Mouse (Mus musculus): Measurements from ENCODE around the gene Cux2.

Cux2 gene

DNA sequence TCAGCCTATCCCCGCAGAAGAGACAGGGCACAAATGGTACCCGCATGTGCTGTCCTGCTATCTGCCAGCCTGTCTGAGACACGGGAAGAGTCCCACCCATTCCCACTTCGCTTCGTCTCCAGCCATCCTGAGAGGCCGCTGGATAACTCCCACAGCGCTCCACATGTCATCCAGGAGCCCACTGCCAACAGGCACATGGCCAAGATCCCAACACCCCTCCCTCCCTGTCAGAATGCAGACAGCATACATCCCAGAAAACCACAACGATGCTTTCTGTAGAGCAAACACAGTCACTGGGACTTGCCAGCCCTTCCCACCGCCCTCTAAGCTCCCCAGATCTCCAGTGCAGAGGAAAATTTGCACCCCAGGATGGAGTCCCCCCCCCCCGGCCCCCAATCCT lies 90.2 kb downstream of the Cux2 start:
- DNase-seq = no peak

DNA sequence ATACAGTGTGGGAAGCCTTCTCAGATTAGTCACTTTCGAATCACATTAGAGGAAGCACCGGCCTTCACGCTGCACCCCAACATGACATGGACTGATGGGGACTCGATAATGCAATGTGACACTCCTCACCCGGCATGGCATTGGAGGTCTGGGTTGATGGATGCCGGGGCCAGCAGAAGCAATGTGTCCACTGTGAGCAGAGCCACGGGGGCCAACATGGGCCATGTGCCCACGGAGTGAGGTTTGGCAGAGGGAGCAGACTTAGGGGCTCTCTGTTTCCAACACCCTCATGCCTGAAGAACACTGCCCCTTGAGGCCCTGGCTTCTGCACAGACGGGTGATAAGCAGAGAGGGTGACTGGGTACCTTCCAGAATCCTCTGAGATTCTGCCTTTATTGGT lies 91.4 kb downstream of the Cux2 start:
- no peak for DNase-seq

DNA sequence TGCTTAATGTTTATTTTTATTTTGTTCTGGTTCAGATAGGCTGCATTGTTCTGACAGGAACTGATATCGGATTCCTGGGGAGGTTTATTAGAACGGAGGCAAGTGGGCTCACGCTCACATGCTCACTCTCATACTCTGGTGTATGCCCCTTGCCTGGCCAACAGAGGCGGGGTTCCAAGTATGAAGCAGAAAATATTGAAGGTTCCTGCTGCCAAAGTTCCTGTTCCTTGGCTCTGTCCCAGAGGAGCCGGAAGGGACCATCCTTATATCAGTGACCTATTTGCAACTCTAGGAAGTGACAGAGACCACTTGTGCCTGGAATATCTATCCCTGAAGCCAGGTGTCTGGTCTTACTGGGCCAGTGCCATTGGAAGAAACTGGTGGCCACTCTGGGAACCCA lies 94.1 kb downstream of the Cux2 start:
- DNase-seq = no peak

DNA sequence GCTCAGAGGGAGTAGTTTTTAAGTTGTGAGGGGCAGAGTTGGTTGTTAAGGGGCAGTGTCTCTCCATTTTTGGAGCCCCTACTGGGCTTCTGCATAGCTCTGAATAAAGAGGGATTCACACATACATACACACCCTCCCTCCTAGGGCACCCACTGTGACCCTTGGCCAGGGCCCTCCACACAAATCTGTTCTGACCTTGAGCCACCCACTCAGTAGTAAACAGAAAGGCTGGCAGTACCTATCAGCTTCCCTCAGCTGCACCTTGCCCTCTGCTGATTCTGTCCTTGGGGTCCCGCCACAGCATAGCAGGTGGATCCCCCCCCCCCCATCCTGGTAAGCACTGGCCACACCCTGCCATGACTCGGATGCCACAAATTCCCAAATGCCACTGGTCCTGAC lies 99.7 kb downstream of the Cux2 start:
- no peak for DNase-seq

DNA sequence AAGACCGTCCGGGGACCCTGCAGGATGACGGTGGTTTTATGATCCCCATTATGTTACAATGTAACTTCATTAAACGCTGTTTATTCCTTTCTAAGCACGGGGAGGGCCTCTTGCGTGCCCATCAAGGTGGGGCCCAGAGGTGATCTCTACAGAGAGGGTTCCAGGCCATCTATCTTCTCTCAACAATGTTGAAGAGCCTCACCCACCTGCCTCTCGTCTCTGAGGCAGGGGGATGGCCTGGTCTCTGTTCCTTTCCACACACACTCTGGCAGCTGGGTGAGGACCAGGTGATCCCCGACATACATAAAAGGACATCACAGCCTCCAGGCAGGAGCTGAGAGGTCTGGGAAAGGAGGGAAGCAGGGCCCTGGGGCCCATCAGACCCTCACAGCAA lies 100.9 kb downstream of the Cux2 start:
- no peak for DNase-seq

DNA sequence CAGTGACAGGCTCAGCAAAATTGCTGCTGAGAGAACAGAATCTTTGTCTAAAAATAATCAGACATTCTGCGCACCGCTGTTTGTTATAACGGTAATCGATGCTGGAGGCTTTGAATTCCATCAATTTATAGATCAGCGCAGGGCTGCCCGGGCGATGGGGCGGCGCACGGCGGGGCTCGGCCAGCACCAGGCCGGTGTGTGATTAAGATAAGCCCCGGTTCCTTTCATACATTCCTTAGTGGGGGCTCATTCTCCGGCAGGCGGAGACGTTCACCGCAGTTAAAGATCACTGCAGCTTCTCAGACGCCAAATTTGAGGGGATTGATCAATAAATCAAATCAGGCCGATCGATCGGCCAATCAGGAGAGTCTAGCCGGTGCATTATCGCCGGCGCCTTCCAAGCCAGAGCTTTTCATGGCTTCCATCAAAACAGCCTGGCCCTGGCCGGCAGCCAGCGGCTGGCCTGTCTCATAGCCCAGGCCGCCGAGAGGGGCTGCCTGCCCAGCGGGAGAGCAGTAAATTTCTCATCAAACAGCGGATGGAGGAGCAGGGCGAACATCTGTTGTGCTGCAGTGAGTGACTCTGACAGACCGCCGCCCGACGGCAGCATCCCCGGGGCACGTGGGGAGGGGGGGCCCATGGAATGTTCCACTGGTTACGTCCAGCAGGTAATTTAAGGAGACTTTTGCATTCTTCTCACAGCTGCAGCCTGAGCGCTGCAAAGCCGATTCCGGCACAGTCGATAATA lies 101.4 kb downstream of the Cux2 start:
- DNase-seq = no peak

DNA sequence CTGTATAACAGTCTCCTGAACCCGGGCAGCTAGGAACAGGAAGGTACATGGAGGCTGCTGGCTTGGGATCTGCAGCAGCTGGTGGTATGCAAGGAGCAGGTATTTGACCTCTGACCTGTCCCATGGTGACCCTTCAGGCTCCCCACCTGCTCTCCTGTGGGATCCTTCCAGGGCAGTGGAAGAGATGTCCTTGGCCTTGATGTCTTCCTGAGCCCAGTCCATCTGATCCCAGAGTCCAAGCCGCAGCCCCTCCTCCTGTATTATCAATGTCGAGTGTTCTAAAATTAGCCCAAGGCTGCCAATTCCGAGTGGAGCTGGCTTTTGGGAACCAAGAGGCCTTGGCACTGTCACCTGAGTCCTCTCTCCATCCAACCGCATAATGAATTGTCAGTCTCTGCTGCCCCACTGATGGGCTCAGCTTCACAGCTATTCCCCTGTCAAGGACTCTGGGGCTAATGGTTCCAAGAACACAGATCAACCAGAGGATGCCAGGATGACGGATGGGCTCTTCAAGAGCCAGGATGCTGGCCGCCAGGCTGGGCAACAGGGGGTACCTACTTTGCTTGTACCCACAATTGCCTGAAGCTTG lies 103.2 kb downstream of the Cux2 start:
- DNase-seq = no peak

DNA sequence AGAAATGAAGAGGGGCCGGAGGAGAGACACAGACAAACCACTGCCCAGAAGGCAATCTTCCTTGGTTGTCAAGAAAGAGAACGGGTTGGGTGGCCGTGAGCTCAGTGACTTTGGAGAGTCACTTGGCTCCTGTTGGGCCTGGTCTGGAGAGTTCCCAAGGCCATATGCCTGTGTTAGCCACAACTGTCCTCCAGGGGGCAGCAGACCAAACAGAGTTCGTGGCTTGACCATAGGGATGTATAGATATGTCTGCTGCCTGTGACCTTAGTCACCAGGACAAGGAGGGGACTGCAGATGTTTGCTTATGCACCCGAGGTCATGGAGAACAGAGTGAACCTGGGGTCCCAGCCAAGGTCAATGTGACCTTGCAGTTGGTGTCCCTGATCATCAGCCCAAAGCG lies 104.1 kb downstream of the Cux2 start:
- peak; percentile 27 to 33 for DNase-seq

DNA sequence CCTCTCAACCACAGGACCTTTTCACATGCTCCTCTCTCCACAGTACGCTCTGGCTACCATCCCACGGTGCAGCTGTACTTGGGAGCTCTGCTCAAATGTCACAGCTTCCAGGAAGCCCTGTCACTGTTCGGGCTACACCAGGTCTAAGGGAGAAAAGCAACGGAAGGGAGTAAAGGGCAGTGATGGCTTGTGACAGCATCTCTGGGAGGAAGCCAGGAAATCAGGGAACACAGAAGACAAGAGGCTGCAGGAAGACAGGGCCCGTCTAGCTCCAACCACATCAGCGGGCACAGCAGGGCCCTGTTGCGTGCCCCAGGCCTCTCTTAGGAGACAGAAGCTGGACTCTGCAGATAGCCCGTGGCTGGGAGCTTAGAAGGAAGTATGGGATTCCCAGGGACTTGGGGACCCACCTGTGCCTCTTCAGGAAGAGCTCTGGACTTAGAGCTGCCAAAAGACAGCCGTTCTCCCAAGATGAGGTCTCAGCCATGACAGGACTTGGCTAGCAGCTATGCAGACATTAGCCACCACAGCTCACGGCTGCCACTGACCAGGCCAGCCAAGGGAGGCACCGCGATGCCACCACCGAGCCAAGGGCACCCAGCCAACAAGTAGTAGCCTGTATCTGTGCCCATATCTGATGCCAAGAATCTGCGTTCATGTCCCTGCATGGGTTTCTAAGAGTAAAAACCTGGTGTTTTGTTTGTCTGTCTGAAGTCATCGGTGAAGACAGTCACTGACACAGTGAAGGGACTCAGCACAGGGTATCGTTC lies 105.7 kb downstream of the Cux2 start:
- no peak for DNase-seq

DNA sequence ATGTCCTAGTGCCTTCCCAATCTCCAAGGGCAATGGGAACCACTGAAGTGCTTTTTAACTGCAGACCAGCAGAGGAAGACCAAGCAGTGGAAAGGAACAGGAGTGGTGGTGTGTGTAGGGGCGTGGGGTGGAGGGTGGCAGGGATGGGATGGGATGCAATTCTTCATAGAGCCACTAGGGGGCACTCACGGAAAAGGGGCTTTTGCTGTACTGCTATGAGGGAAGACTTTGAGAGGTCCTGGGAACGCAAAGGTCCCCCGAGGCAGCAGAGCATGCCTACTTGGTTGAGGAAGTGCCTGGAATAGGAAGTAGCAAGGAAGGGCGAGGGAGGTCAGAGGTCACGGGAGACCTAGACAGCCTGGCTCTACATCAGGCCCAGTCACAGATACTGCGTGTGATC lies 106.4 kb downstream of the Cux2 start:
- peak in 1 of 2 experiments; percentile 8 for DNase-seq

DNA sequence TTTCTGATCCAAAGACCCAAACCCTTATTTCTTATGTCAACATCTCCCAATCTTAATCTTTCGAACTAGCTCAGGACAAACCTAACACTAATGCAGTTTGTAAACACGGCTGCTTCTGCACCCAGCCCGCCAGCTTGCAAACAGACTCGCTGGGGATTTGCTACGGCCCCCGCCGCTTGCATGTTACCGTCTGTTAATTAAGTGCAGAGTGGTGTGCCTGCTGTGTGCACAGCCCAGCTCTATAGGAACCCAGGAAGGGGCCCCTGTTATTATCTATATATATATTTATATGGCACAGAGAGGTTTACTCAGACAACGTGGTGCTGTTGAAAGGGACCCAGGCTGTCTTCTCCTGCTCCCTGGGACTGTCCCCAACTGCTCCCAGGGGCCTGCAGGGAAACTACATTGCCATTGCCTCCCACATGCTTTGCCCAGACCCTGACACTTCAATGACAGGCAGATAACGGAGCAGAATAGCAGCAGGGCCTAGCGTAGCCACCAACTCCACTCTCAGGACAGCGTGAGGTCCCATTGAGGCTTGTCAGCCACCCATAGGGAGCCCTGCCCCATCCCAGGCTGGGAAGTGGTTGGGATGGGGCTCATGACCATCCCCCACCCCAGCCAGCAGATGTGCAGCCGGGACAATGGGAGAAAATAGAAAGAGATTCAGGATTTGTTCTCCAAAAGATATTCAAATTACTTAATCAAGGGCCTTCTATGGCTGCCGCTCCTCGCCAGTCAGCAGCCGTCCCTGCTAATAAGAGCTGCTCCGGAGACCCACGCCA lies 111.6 kb downstream of the Cux2 start:
- no peak for DNase-seq

DNA sequence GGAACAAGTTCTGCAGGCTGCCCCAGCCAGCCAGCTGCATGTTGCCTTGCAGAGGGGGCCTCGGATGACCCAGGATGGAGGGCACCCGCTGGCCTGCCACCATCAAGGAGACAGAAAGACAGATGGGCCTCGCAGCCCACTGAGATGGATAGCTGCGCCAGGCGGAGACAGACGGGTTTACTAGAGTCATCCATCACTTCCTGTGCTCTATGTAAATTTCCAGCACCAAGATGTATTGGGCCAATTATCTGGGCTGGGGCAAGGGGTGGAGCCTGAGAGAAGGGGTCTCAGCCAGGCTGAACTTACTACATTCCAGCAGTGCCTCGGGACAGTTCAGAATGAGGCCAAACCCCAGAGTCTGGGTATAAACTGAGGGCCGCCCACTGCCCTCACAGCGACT lies 119.6 kb downstream of the Cux2 start:
- DNase-seq = no peak

DNA sequence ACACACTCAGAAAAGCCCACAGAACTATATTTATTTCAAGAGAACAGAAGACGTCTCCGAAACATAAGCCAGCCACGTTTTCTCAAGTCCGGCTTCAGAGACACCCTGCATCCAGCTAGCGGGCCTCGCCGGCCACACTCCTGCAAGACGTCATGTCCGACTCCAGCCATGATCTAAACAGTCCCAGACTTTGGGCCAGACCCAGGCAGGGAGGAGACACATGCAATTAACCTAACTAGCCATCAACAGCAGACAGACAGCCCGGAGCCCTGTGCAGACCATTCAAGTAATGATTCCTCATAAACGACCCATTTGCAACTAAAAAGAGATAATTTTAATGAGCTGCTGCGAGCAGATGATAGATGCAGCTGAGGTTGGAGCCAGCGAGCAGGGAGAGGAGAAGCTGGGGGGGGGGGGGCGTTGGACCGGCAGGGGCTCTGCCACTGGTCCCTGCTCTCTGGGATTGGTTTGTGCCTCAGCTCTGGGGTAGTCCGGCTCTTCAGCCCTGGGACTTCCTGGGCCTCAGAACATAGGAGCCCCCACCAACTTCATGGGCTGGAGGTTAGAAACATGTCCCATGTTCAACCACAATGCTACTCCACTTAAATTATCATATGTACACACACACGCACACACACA lies 121.4 kb downstream of the Cux2 start:
- DNase-seq = no peak

DNA sequence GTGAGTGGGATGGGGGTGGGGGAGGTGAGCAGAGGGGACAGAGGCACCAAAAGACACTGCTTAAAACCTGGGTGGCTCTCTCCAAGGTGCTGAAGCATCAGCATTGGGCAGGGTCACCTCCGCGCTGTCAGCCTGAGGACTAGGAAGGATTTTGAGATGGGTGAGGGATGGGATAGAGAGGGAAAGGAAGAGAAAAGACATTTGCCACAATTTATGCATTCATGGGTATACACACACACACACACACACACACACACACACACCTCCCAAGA lies 123.4 kb downstream of the Cux2 start:
- DNase-seq = no peak

DNA sequence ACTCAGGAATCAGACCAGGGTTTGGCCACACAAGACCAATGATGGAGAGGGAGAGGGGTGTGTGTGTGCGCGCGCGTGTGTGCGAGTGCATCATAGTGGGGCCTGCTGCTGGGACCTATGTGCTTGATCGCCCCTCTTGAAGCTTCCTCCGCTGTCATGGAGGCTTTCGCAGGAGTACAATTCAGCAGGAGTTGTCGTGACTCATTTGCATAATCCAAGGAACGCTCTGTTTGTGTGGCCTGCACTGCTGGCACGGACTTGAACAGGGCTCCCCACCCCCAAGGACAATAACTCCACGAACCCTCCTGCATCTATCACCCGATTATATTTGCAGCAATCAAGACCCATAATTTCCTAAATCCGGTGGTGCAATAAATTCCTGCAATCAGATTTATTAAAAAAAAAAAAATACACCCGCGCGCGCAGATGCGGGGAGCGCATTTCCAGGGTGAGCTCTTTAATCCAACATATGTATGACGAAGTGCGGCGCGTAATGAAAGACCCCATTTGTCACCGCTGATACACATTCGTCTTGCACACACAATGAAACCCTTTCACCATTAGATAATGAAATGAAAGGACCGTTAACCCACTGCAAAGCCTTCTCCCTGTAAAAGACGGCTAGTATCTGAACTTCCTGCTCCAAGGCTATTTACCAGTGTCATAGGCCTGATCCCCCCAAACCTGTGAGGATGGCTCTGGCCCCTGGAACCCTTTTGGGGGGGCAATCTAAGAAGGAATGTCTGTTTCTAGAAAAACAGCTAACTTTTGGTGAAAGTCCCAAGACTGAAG lies 124.0 kb downstream of the Cux2 start:
- no peak for DNase-seq

DNA sequence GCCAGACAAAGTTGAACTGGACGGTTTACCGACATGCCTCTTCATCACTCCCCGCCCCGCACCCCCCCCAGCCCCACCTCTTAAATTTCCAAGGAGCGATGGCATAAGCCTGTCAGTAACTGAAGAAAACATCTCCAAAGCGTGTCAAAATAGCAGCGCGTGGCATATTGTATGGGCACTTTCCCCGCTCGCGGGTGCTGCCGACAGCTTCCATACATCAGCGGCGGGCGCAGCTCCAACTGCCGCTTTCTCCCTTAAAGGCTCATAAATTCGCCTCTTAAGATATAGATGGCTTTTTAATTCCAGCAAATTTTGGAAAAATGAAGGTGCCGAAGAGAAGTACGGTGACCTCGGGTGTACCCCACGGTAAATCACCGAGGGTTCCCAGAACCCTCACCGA lies 124.6 kb downstream of the Cux2 start:
- no peak for DNase-seq

DNA sequence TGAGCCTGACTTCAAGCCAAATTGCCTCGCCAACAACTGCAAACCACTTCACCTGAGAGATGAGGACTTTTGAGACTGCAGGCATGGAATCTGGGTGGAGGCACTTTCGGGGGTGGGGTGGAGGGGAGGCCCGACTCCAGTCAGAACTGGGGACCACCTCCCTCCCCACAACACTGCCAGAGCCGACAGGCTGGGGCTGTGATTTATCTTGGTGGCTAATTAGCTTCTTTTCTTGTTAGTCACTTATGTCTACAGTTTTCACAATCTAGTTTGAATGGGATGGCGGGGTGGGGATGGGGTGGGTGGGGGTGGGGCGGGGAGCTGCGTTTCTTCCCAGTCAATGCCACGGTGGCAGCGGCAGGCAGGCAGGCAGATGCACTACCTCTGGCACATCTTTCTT lies 125.5 kb downstream of the Cux2 start:
- no peak for DNase-seq

DNA sequence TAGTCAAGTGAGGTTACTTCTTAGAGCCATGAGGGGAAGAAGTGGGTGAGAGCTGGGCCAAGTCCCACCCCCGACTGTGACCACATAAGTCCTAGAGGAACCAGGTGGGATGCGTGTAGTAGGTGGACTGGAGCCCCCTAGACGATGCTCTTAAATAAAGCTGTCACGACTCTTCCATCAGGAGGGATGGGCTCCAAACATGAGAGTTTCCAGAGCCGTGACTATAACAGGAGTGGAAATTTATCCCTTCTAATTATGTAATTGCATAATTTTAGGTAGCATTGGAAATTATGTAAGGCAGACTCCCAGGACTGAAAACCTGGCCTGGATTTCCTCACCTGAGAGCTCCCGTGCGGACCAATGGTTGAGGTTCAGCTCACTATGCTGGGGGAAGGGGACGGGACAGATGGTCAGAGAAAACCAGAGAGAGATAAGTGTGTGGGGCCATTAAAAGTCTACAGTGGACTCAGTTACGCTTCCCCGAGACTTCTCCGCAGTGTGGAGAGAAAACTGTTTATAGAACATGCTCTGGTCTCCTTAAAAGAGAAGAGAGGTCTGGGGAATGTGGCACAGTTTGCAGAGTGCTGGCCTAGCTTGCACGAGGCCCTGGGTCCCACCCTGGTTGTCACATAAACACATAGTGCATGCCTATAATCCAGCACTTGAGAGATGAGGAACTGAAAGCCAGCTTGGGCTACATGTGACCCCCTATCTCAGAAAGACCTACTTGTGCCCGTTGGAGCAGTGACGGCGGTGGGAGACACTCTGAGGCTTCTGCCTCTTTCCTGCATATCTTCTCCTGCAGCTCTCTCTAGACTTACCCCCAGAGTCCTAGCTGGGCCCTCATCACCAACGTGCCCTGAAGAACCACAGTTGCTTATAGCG lies 126.7 kb downstream of the Cux2 start:
- no peak for DNase-seq

DNA sequence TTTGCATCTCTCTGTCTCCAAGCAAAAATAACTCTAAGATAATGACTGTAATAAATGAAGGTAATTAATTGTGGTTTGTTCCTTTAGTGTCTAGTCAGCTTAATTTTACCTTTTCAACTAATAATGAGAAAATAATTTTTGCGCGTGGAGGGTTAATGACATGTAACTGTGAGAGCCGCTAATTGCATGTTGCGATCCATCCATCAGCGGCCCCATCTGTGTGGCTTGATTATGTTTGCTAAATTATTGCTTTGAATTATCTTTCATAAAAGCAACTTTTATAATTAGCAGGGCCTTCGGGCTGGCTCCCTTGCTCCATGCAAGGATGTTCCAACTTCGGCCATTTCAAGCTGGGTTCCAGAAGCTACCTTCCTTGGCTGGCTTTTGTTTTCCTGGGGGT lies 130.7 kb downstream of the Cux2 start:
- DNase-seq = no peak

DNA sequence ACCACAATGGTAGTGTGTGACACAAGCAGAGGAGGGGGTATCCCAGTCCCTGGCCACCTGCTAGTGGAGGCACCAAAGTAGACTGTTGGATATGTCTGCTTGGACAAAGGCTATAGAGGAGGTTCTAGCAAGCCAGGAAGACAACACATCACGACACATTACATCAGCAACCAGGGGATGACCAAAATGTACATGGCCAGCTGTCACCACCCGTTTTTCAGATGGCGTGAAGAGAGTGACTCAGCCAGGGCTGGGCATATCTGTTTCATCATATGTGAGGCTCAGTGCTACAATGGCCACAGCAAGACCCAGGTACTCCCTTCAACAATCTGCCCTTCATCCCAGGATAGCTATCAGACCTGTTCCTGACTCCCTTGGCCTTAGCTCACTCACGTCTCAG lies 133.1 kb downstream of the Cux2 start:
- no peak for DNase-seq

DNA sequence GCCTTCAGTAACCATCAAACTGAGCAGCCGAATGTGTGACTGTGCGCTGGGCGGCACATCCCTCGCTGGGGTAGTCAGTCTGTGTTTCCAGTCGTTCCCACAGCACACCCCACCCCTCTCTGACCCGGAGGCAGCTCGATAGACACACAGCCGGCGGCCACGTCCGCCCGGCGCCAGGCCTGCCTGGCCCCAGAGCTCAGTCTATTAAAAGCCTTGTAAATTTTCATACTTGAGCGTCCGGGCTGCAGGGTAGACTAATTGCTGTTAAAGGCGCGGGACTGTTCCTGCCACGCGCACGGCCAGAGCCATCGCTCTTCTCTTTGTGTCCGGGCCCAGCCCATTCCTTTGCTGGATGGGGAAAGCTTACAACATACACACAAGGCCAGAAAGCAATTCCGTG lies 135.9 kb downstream of the Cux2 start:
- no peak for DNase-seq
